Mouse (Mus musculus) left cerebral cortex, postnatal 25 days (tissue): ENCODE results near the gene Ccdc189. TPM values are rescaled to one million over a fixed set of nuclear protein-coding genes. Genes with fewer than 3 reads are reported as not detected.

Experiments used
- total RNA-seq, 2 experiments: library from RNA; stranded (reverse); gene quantifications; 2 replicates each; pipeline ENCODE4 v1.2.3; 2021

Ccdc189 gene
- total RNA-seq, 2 experiments from 2014 or later: 6.8 to 7.7 TPM

Other genes with a start within 250 kb of the Ccdc189 start
- gene Zfp768, start 243.0 kb downstream of the Ccdc189 start, total RNA-seq: 10 to 100 TPM; 11.7 TPM
- 1 to 10 TPM; 5.4 to 6.7 TPM for gene Zfp747, start 212.5 kb downstream of the Ccdc189 start, total RNA-seq
- gene 9130019O22Rik, start 201.4 kb downstream of the Ccdc189 start, total RNA-seq: 1 to 10 TPM; 2.8 to 4.0 TPM
- 1 to 10 TPM; 6.6 to 7.9 TPM for gene E430018J23Rik, start 195.0 kb downstream of the Ccdc189 start, total RNA-seq
- gene Zfp764, start 181.8 kb downstream of the Ccdc189 start, total RNA-seq: 1 to 10 TPM; 4.5 TPM
- 10 to 100 TPM; 13.0 to 16.8 TPM for gene Zfp688, start 166.5 kb downstream of the Ccdc189 start, total RNA-seq
- 1 to 10 TPM; 5.8 to 8.2 TPM for gene Zfp689, start 139.4 kb downstream of the Ccdc189 start, total RNA-seq
- 10 to 100 TPM; 27.1 to 32.2 TPM for gene Prr14, start 129.0 kb downstream of the Ccdc189 start, total RNA-seq
- gene Fbrs, start 109.4 kb downstream of the Ccdc189 start, total RNA-seq: 10 to 100 TPM; 56.2 to 56.9 TPM
- 100 to 1,000 TPM; 101 to 116 TPM for gene Srcap, start 76.6 kb downstream of the Ccdc189 start, total RNA-seq
- gene Gm42715, start 69.0 kb downstream of the Ccdc189 start, total RNA-seq: 10 to 100 TPM; 10.6 to 11.6 TPM
- gene Tmem265, start 27.2 kb downstream of the Ccdc189 start, total RNA-seq: not detected
- 10 to 100 TPM; 76.9 to 89.1 TPM for gene Phkg2, start 15.3 kb downstream of the Ccdc189 start, total RNA-seq
- gene Rnf40, start 172 bp upstream of the Ccdc189 start, total RNA-seq: 10 to 100 TPM; 69.4 to 71.4 TPM
- gene Zfp629, start 27.2 kb upstream of the Ccdc189 start, total RNA-seq: 10 to 100 TPM; 22.2 to 24.8 TPM
- 10 to 100 TPM; 37.6 to 43.0 TPM for gene Bcl7c, start 120.3 kb upstream of the Ccdc189 start, total RNA-seq
- 1 to 10 TPM; 2.6 to 3.4 TPM for gene Ctf1, start 124.1 kb upstream of the Ccdc189 start, total RNA-seq
- not detected for gene Ctf2, start 143.6 kb upstream of the Ccdc189 start, total RNA-seq
- gene Fbxl19, start 155.9 kb upstream of the Ccdc189 start, total RNA-seq: 10 to 100 TPM; 81.3 to 88.2 TPM
- 10 to 100 TPM; 23.1 to 23.7 TPM for gene Orai3, start 181.2 kb upstream of the Ccdc189 start, total RNA-seq
- gene Setd1a, start 188.1 kb upstream of the Ccdc189 start, total RNA-seq: 10 to 100 TPM; 42.3 to 43.4 TPM
- 1 to 10 TPM; 3.5 to 4.5 TPM for gene Gm49388, start 197.0 kb upstream of the Ccdc189 start, total RNA-seq
- 1 to 10 TPM; 3.6 to 6.8 TPM for gene Hsd3b7, start 212.0 kb upstream of the Ccdc189 start, total RNA-seq
- gene Stx4a, start 235.7 kb upstream of the Ccdc189 start, total RNA-seq: 10 to 100 TPM; 70.5 to 76.0 TPM
- 100 to 1,000 TPM; 437 to 445 TPM for gene Stx1b, start 236.0 kb upstream of the Ccdc189 start, total RNA-seq